ENCODE assay signal across 14 mouse cellular contexts in genomic region chr19:55121836-55122235, GRCm38 (mm10). TPM values are rescaled to one million over a fixed set of nuclear protein-coding genes. Genes with fewer than 3 reads are reported as not detected.
DNase-seq lines count a peak whose midpoint lies in the region; ATAC-seq and TF ChIP-seq lines count a peak whose summit lies in the region.
"Had no signal": no experiment of that assay in that cellular context is flagged by ENCODE, and none has a peak within 500 bp of the region (broad histone marks: within the 10 kb centered on the region; RNA-seq: fewer than 3 reads in every experiment).

No protein-coding gene starts in this region.

- H3K27me3 ChIP-seq in heart, postnatal 0 days (ENCODE audit: control insufficient read depth, insufficient read depth, low read length): no peaks in the 10 kb centered on the region
- H3K27me3 ChIP-seq in heart, embryonic 11.5 days (ENCODE audit: control insufficient read depth, insufficient read depth, low read length): no peaks in the 10 kb centered on the region
- H3K27me3 ChIP-seq in hindbrain, embryonic 12.5 days: no peaks in the 10 kb centered on the region
- no peaks in the 10 kb centered on the region for H3K27me3 ChIP-seq in liver, postnatal 0 days (ENCODE audit: insufficient read depth, low read length)
- H3K27me3 ChIP-seq: embryonic facial prominence, embryonic 13.5 days had no signal

- TF ChIP-seq EP300 in heart, postnatal 0 days (IDR thresholded peaks at IDR 0.05; ENCODE audit: low read depth): no peak
- TF ChIP-seq EP300 in liver, postnatal 0 days (IDR thresholded peaks at IDR 0.05; ENCODE audit: low read depth): no peak

- peak; percentile 60 for ATAC-seq in heart, postnatal 0 days (ENCODE audit: insufficient read depth, low read depth)
- no peak for ATAC-seq in heart, embryonic 11.5 days (replicated peaks; ENCODE audit: insufficient number of reproducible peaks, low FRiP score, low TSS enrichment)
- ATAC-seq in hindbrain, embryonic 12.5 days (ENCODE audit: low FRiP score): no peak
- ATAC-seq in liver, postnatal 0 days: no peak

- WGBS in heart, postnatal 0 days: 44% methylated on average over 6 of the region's 6 CpGs
- WGBS in heart, embryonic 11.5 days (ENCODE audit: insufficient replicate concordance): 32% methylated on average over 6 of the region's 6 CpGs
- WGBS in hindbrain, embryonic 12.5 days: 71% methylated on average over 6 of the region's 6 CpGs
- WGBS in liver, postnatal 0 days (ENCODE audit: insufficient replicate concordance): 53% methylated on average over 6 of the region's 6 CpGs

- H3K4me1 ChIP-seq in heart, postnatal 0 days (ENCODE audit: control insufficient read depth, insufficient read depth): peaks cover 19% of the 10 kb centered on the region
- H3K4me1 ChIP-seq in heart, embryonic 11.5 days (ENCODE audit: control insufficient read depth, insufficient read depth, low read length): peaks cover 19% of the 10 kb centered on the region
- H3K4me1 ChIP-seq in cortical plate, adult 2 months (ENCODE audit: control insufficient read depth, insufficient read depth, low read length): no peaks in the 10 kb centered on the region
- peaks cover 30% of the 10 kb centered on the region for H3K4me1 ChIP-seq in hindbrain, embryonic 12.5 days
- H3K4me1 ChIP-seq in liver, postnatal 0 days (ENCODE audit: insufficient read depth): peaks cover 19% of the 10 kb centered on the region

- no peak overlapping the region for H3K4me2 ChIP-seq in heart, postnatal 0 days (ENCODE audit: low read depth, low read length)
- no peak overlapping the region for H3K4me2 ChIP-seq in heart, embryonic 11.5 days
- no peak overlapping the region for H3K4me2 ChIP-seq in hindbrain, embryonic 12.5 days (replicated peaks)
- peak overlapping the region; percentile 70 for H3K4me2 ChIP-seq in liver, postnatal 0 days (ENCODE audit: low read depth, low read length)
- H3K4me2 ChIP-seq: embryonic facial prominence, embryonic 13.5 days had no signal

- DNase-seq in heart, postnatal 0 days (ENCODE audit: low spot score): no peak
- DNase-seq in liver, postnatal 0 days: no peak
- no peak for DNase-seq in thymus, postnatal 14 days
- DNase-seq in cerebellum, postnatal 36 days: no peak
- DNase-seq in spleen, postnatal 10 days (ENCODE audit: low spot score in 2 of 2): no peak
- DNase-seq: kidney, adult 11 months; layer of hippocampus, postnatal 36 days had no signal

- no peak overlapping the region for H3K27ac ChIP-seq in heart, postnatal 0 days (ENCODE audit: low read depth)
- no peak overlapping the region for H3K27ac ChIP-seq in heart, embryonic 11.5 days (ENCODE audit: low read depth, low read length)
- H3K27ac ChIP-seq in cortical plate, adult 2 months (ENCODE audit: insufficient read depth, low read length): 0 out of 2 replicates have a peak overlapping the region, but pooled peaks have one; percentile 25
- H3K27ac ChIP-seq in hindbrain, embryonic 12.5 days: peak overlapping the region; percentile 86
- peak overlapping the region; percentile 61 for H3K27ac ChIP-seq in liver, postnatal 0 days (ENCODE audit: low read depth)
- H3K27ac ChIP-seq: embryonic facial prominence, embryonic 13.5 days had no signal

- H3K36me3 ChIP-seq in heart, postnatal 0 days (replicated peaks; ENCODE audit: control insufficient read depth, insufficient read depth, low read length): no peaks in the 10 kb centered on the region
- no peaks in the 10 kb centered on the region for H3K36me3 ChIP-seq in heart, embryonic 11.5 days (ENCODE audit: control insufficient read depth, insufficient read depth, low read length)
- H3K36me3 ChIP-seq in hindbrain, embryonic 12.5 days: no peaks in the 10 kb centered on the region
- H3K36me3 ChIP-seq in liver, postnatal 0 days (replicated peaks; ENCODE audit: insufficient read depth, low read length): no peaks in the 10 kb centered on the region
- H3K36me3 ChIP-seq: embryonic facial prominence, embryonic 13.5 days; G1E had no signal

- TF ChIP-seq POLR2A in cortical plate, adult 2 months (IDR thresholded peaks at IDR 0.05; ENCODE audit: extremely low read depth, insufficient read depth, low read length): no peak

- no peak overlapping the region for H3K4me3 ChIP-seq in heart, postnatal 0 days (ENCODE audit: low read depth, low read length)
- H3K4me3 ChIP-seq in heart, embryonic 11.5 days (ENCODE audit: low read depth, low read length): no peak overlapping the region
- H3K4me3 ChIP-seq in cortical plate, adult 2 months (ENCODE audit: insufficient read depth, low read length): no peak overlapping the region
- H3K4me3 ChIP-seq in hindbrain, embryonic 12.5 days: no peak overlapping the region
- H3K4me3 ChIP-seq in liver, postnatal 0 days (ENCODE audit: low read depth, low read length): no peak overlapping the region
- H3K4me3 ChIP-seq: embryonic facial prominence, embryonic 13.5 days had no signal

- H3K9ac ChIP-seq in heart, postnatal 0 days (replicated peaks; ENCODE audit: low read depth, low read length): no peak overlapping the region
- H3K9ac ChIP-seq in heart, embryonic 11.5 days (ENCODE audit: low read depth, low read length): no peak overlapping the region
- H3K9ac ChIP-seq in hindbrain, embryonic 12.5 days: no peak overlapping the region
- no peak overlapping the region for H3K9ac ChIP-seq in liver, postnatal 0 days (replicated peaks)
- H3K9ac ChIP-seq: embryonic facial prominence, embryonic 13.5 days had no signal

- H3K9me3 ChIP-seq in heart, postnatal 0 days (replicated peaks; ENCODE audit: control insufficient read depth, low read length): no peaks in the 10 kb centered on the region
- no peaks in the 10 kb centered on the region for H3K9me3 ChIP-seq in heart, embryonic 11.5 days (replicated peaks; ENCODE audit: control insufficient read depth, low read length)
- H3K9me3 ChIP-seq in hindbrain, embryonic 12.5 days (replicated peaks): no peaks in the 10 kb centered on the region
- H3K9me3 ChIP-seq in liver, postnatal 0 days (ENCODE audit: low read length): no peaks in the 10 kb centered on the region
- H3K9me3 ChIP-seq: embryonic facial prominence, embryonic 13.5 days; G1E had no signal

- TF ChIP-seq CTCF in heart, postnatal 0 days (IDR thresholded peaks at IDR 0.05; ENCODE audit: low read depth): no peak
- TF ChIP-seq CTCF in cortical plate, adult 2 months (IDR thresholded peaks at IDR 0.05; ENCODE audit: extremely low read depth, insufficient read depth, low read length): no peak
- no peak for TF ChIP-seq CTCF in liver, postnatal 0 days (IDR thresholded peaks at IDR 0.05; ENCODE audit: low read depth)

RNA-seq across cellular contexts. Expression of gene Gpam, which starts 5.2 kb away (rescaled TPM):
- total RNA-seq in heart, postnatal 0 days (2014; rRNA removed; ENCODE audit: low replicate concordance): 38.6 and 60.2 TPM in 2 replicates
- polyA plus RNA-seq in heart, postnatal 0 days (2015; fragmentation: Nextera tagmentation; extraction: Ambion mirVana): 14.7 and 15.7 TPM in 2 replicates
- polyA plus RNA-seq in heart, embryonic 11.5 days (2014; fragmentation: Nextera tagmentation; extraction: Ambion mirVana): 9.9 and 11.0 TPM in 2 replicates
- polyA plus RNA-seq in cortical plate, adult 2 months (2012; rRNA removed): 40.0 and 40.7 TPM in 2 replicates
- 25.3 and 27.5 TPM in 2 replicates for polyA plus RNA-seq in hindbrain, embryonic 12.5 days (2016; fragmentation: Nextera tagmentation; extraction: Ambion mirVana)
- polyA plus RNA-seq in liver, postnatal 0 days (2015; fragmentation: Nextera tagmentation; extraction: Ambion mirVana): 19.8 and 24.2 TPM in 2 replicates

RNA-seq across cellular contexts. Expression of gene Tectb, which starts 58.7 kb away (rescaled TPM):
- not detected in 2 replicates for total RNA-seq in heart, postnatal 0 days (2014; rRNA removed; ENCODE audit: low replicate concordance)
- 0.15 and 0.18 TPM in 2 replicates for polyA plus RNA-seq in heart, postnatal 0 days (2015; fragmentation: Nextera tagmentation; extraction: Ambion mirVana)
- not detected in 2 replicates for polyA plus RNA-seq in heart, embryonic 11.5 days (2014; fragmentation: Nextera tagmentation; extraction: Ambion mirVana)
- polyA plus RNA-seq in cortical plate, adult 2 months (2012; rRNA removed): 0.09 TPM in 1 of 2 replicates, not detected in the other
- 0.22 and 0.57 TPM in 2 replicates for polyA plus RNA-seq in hindbrain, embryonic 12.5 days (2016; fragmentation: Nextera tagmentation; extraction: Ambion mirVana)
- polyA plus RNA-seq in liver, postnatal 0 days (2015; fragmentation: Nextera tagmentation; extraction: Ambion mirVana): 0.09 and 0.19 TPM in 2 replicates
- total RNA-seq: layer of hippocampus, postnatal 36 days had no signal
- polyA plus RNA-seq: embryonic facial prominence, embryonic 13.5 days; forebrain, embryonic 11.5 days; G1E; limb, embryonic 11.5 days had no signal

Comparison
In these comparisons a context has a peak if more than half of its experiments do, and no peak if none do; other contexts are left out.
1. H3K27ac ChIP-seq: peak in cortical plate, adult 2 months (single experiment), hindbrain, embryonic 12.5 days (single experiment) and liver, postnatal 0 days (single experiment); none in heart, postnatal 0 days (single experiment) and heart, embryonic 11.5 days (single experiment).